Mouse (Mus musculus): ENCODE data around the gene Eif4e1b.

DNA sequence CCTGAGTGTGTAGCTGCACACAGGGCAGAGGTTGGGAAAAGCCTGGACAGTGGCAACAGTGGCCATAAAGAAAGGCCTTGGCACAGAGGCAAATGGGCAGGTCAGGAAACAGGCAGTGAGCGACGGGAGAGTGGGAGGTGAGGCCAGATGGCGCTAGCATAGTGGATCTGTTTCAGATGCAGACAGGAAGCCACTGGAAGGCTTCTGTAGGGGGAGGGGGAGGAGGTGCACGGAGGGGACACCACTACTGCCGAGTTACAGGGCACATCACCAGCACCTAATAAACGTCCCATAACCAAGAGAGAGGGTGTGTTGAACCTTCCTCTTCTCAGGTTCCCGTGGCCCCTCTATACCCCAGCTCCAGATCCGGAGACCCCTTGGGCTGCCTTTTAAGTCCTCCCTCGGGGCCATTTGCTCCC lies 53.7 kb downstream of the Eif4e1b start:
- TF ChIP-seq CTCF (IDR thresholded peaks at IDR 0.05; ENCODE audit: low read depth, low read length): no peak
- no peak for TF ChIP-seq POLR2A (IDR thresholded peaks at IDR 0.05; ENCODE audit: borderline replicate concordance, low read depth, low read length)

All from bone marrow macrophage, adult 2 months (primary cell).